Mouse (Mus musculus): Measurements from ENCODE around the gene B4galnt1. TPM values are rescaled to one million over a fixed set of nuclear protein-coding genes. Genes with fewer than 3 reads are reported as not detected.

B4galnt1 gene
- polyA plus RNA-seq, 1 experiment from 2014 or later, result 27.7 TPM

DNA sequence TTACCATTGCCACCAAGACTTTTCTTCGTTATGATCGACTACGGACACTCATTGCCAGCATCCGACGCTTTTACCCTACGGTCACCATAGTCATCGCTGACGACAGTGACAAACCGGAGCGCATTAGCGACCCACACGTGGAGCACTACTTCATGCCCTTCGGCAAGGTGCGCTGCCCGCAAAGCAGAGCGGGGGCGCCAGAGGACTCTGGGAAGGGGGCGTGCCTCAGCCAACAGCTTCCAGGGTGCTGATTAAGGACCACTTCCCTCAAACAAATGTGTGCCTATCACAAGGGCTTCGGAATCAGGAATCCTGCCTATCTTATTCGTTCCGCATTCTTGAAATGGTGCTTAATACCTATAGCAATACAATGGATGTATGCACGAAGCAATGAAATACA is 5.0 kb downstream of the B4galnt1 start:
- Histone ChIP-seq H3K27me3 (ENCODE audit: control insufficient read depth, insufficient read depth, low read length) (peaks cover 38% of the 10 kb centered on the region), H3K4me2 (replicated peaks; ENCODE audit: low read depth, low read length) (peak overlapping the region; percentile 67), H3K4me3 (ENCODE audit: low read depth, low read length) (peak overlapping the region; percentile 27; the same call in 1 of the 2 replicates), H3K36me3 (ENCODE audit: control insufficient read depth, insufficient read depth, low read length) (no peaks in the 10 kb centered on the region), H3K9me3 (ENCODE audit: control insufficient read depth, low read depth, low read length) (no peaks in the 10 kb centered on the region), H3K9ac (replicated peaks; ENCODE audit: low read depth, low read length) (no peak overlapping the region), H3K27ac (ENCODE audit: low read length) (no peak overlapping the region), H3K4me1 (ENCODE audit: control insufficient read depth, insufficient read depth, low read length) (peaks cover 9% of the 10 kb centered on the region)
- WGBS, result 3% methylated on average over 22 of the region's 22 CpGs
- no peak for ATAC-seq (ENCODE audit: insufficient number of reproducible peaks, insufficient read depth, low FRiP score, low read depth)

DNA sequence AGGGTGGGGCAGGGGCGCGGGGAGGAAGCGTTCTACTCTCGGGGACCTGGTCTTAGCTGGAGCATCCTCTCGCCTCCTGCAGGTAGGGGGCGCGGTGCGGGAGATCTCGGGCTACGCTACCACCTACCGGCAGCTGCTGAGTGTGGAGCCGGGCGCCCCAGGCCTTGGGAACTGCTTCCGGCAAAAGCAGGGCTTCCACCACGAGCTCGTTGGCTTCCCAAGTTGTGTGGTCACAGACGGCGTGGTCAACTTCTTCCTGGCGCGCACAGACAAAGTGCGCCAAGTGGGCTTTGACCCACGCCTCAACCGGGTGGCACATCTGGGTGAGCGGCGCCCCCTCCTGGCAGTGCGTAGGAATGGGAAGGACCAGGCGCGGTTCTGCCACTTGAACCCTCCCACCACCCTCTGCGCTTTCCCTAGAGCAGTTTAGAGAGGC is 5.8 kb downstream of the B4galnt1 start:
- ATAC-seq (ENCODE audit: insufficient number of reproducible peaks, insufficient read depth, low FRiP score, low read depth), result peak; percentile 70
- under 1% methylated on average over 29 of the region's 29 CpGs for whole genome bisulfite sequencing
- Histone ChIP-seq H3K27me3 (ENCODE audit: control insufficient read depth, insufficient read depth, low read length) (peaks cover 38% of the 10 kb centered on the region), H3K27ac (ENCODE audit: low read length) (no peak overlapping the region), H3K4me2 (replicated peaks; ENCODE audit: low read depth, low read length) (peak overlapping the region; percentile 67), H3K4me3 (ENCODE audit: low read depth, low read length) (peak overlapping the region; percentile 27), H3K9ac (replicated peaks; ENCODE audit: low read depth, low read length) (no peak overlapping the region), H3K4me1 (ENCODE audit: control insufficient read depth, insufficient read depth, low read length) (peaks cover 9% of the 10 kb centered on the region), H3K9me3 (ENCODE audit: control insufficient read depth, low read depth, low read length) (no peaks in the 10 kb centered on the region), H3K36me3 (ENCODE audit: control insufficient read depth, insufficient read depth, low read length) (no peaks in the 10 kb centered on the region)

DNA sequence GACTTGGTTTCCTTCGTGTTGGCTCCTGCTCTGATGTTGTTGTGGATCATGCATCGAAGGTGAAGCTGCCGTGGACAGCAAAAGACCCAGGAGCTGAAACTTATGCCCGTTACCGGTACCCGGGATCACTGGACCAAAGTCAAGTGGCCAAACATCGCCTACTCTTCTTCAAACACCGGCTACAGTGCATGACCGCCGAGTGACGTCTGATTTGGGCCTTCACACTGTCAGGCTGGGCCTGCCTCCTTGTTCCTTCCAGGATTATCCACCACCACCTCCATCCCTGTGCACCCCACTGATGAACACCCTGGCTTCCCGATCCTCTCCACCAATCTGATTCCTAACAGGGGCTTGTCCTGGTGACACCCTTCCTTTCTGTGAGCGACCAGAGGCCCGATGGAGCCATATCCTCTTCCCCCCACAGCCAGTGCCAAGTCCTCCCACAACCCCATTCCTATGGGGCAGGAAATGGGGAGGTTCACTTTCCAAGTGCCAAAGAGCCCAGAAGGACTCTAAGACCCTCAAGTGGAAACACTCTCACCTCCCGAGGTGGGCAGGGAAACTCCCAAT is 6.7 kb downstream of the B4galnt1 start:
- Histone ChIP-seq H3K4me2 (replicated peaks; ENCODE audit: low read depth, low read length) (no peak overlapping the region), H3K4me3 (ENCODE audit: low read depth, low read length) (no peak overlapping the region), H3K27ac (ENCODE audit: low read length) (no peak overlapping the region), H3K4me1 (ENCODE audit: control insufficient read depth, insufficient read depth, low read length) (peaks cover 9% of the 10 kb centered on the region), H3K36me3 (ENCODE audit: control insufficient read depth, insufficient read depth, low read length) (no peaks in the 10 kb centered on the region), H3K27me3 (ENCODE audit: control insufficient read depth, insufficient read depth, low read length) (peaks cover 32% of the 10 kb centered on the region), H3K9me3 (ENCODE audit: control insufficient read depth, low read depth, low read length) (no peaks in the 10 kb centered on the region), H3K9ac (replicated peaks; ENCODE audit: low read depth, low read length) (no peak overlapping the region)
- WGBS, result 84% methylated on average over 15 of the region's 15 CpGs
- no peak for ATAC-seq (ENCODE audit: insufficient number of reproducible peaks, insufficient read depth, low FRiP score, low read depth)

GRCm38 (mm10) chr10:127173148-127174065 is 8.4 kb downstream of the B4galnt1 start:
- ATAC-seq (ENCODE audit: insufficient number of reproducible peaks, insufficient read depth, low FRiP score, low read depth), result no peak
- WGBS, result 86% methylated on average over 16 of the region's 16 CpGs

GRCm38 (mm10) chr10:127174170-127174569 is 9.1 kb downstream of the B4galnt1 start:
- Histone ChIP-seq H3K9ac (replicated peaks; ENCODE audit: low read depth, low read length) (no peak overlapping the region), H3K9me3 (ENCODE audit: control insufficient read depth, low read depth, low read length) (no peaks in the 10 kb centered on the region), H3K4me1 (ENCODE audit: control insufficient read depth, insufficient read depth, low read length) (peaks cover 21% of the 10 kb centered on the region), H3K27ac (ENCODE audit: low read length) (no peak overlapping the region), H3K27me3 (ENCODE audit: control insufficient read depth, insufficient read depth, low read length) (peaks cover 26% of the 10 kb centered on the region), H3K4me2 (replicated peaks; ENCODE audit: low read depth, low read length) (no peak overlapping the region), H3K36me3 (ENCODE audit: control insufficient read depth, insufficient read depth, low read length) (no peaks in the 10 kb centered on the region), H3K4me3 (ENCODE audit: low read depth, low read length) (no peak overlapping the region)
- WGBS, result 84% methylated on average over 7 of the region's 7 CpGs
- no peak for ATAC-seq (ENCODE audit: insufficient number of reproducible peaks, insufficient read depth, low FRiP score, low read depth)

More at GRCm38 (mm10) chr10:127173148-127174065, 8.4 kb downstream of the B4galnt1 start:
- no peak overlapping the region for H3K27ac ChIP-seq (ENCODE audit: low read length)
- H3K9ac ChIP-seq (replicated peaks; ENCODE audit: low read depth, low read length), result no peak overlapping the region
- peaks cover 23% of the 10 kb centered on the region for H3K27me3 ChIP-seq (ENCODE audit: control insufficient read depth, insufficient read depth, low read length)
- H3K9me3 ChIP-seq (ENCODE audit: control insufficient read depth, low read depth, low read length), result no peaks in the 10 kb centered on the region
- no peaks in the 10 kb centered on the region for H3K36me3 ChIP-seq (ENCODE audit: control insufficient read depth, insufficient read depth, low read length)
- no peak overlapping the region for H3K4me2 ChIP-seq (replicated peaks; ENCODE audit: low read depth, low read length)
- peaks cover 17% of the 10 kb centered on the region for H3K4me1 ChIP-seq (ENCODE audit: control insufficient read depth, insufficient read depth, low read length)
- no peak overlapping the region for H3K4me3 ChIP-seq (ENCODE audit: low read depth, low read length)

GRCm38 (mm10) chr10:127176228-127176627 is 11.2 kb downstream of the B4galnt1 start:
- Histone ChIP-seq H3K36me3 (ENCODE audit: control insufficient read depth, insufficient read depth, low read length) (no peaks in the 10 kb centered on the region), H3K4me1 (ENCODE audit: control insufficient read depth, insufficient read depth, low read length) (peaks cover 19% of the 10 kb centered on the region; the same call in 1 of the 2 replicates), H3K4me3 (ENCODE audit: low read depth, low read length) (no peak overlapping the region), H3K9me3 (ENCODE audit: control insufficient read depth, low read depth, low read length) (no peaks in the 10 kb centered on the region), H3K27ac (ENCODE audit: low read length) (no peak overlapping the region), H3K4me2 (replicated peaks; ENCODE audit: low read depth, low read length) (no peak overlapping the region), H3K27me3 (ENCODE audit: control insufficient read depth, insufficient read depth, low read length) (peaks cover 22% of the 10 kb centered on the region), H3K9ac (replicated peaks; ENCODE audit: low read depth, low read length) (no peak overlapping the region)
- no peak for ATAC-seq (ENCODE audit: insufficient number of reproducible peaks, insufficient read depth, low FRiP score, low read depth)
- WGBS, result 39% methylated on average over 3 of the region's 3 CpGs

- Histone ChIP-seq H3K4me2 (replicated peaks; ENCODE audit: low read depth, low read length) (no peak overlapping the region), H3K36me3 (ENCODE audit: control insufficient read depth, insufficient read depth, low read length) (no peaks in the 10 kb centered on the region), H3K9ac (replicated peaks; ENCODE audit: low read depth, low read length) (no peak overlapping the region), H3K27me3 (ENCODE audit: control insufficient read depth, insufficient read depth, low read length) (peaks cover 22% of the 10 kb centered on the region), H3K4me3 (ENCODE audit: low read depth, low read length) (no peak overlapping the region), H3K27ac (ENCODE audit: low read length) (no peak overlapping the region), H3K9me3 (ENCODE audit: control insufficient read depth, low read depth, low read length) (no peaks in the 10 kb centered on the region), H3K4me1 (ENCODE audit: control insufficient read depth, insufficient read depth, low read length) (peaks cover 19% of the 10 kb centered on the region; the same call in 1 of the 2 replicates)
- ATAC-seq (ENCODE audit: insufficient number of reproducible peaks, insufficient read depth, low FRiP score, low read depth), result no peak
- WGBS, result 10% methylated on average over 7 of the region's 7 CpGs
Observed at GRCm38 (mm10) chr10:127176756-127177155, 11.7 kb downstream of the B4galnt1 start.

- ATAC-seq (ENCODE audit: insufficient number of reproducible peaks, insufficient read depth, low FRiP score, low read depth), result no peak
- H3K9ac ChIP-seq (replicated peaks; ENCODE audit: low read depth, low read length), result no peak overlapping the region
- peaks cover 22% of the 10 kb centered on the region for H3K27me3 ChIP-seq (ENCODE audit: control insufficient read depth, insufficient read depth, low read length)
- no peak overlapping the region for H3K4me3 ChIP-seq (ENCODE audit: low read depth, low read length)
- 22% methylated on average over 9 of the region's 9 CpGs for WGBS
- peak overlapping the region; percentile 46; the same call in 1 of the 2 replicates for H3K4me2 ChIP-seq (replicated peaks; ENCODE audit: low read depth, low read length)
- peaks cover 19% of the 10 kb centered on the region; the same call in 1 of the 2 replicates for H3K4me1 ChIP-seq (ENCODE audit: control insufficient read depth, insufficient read depth, low read length)
- no peaks in the 10 kb centered on the region for H3K9me3 ChIP-seq (ENCODE audit: control insufficient read depth, low read depth, low read length)
- no peaks in the 10 kb centered on the region; the same call in 1 of the 2 replicates for H3K36me3 ChIP-seq (ENCODE audit: control insufficient read depth, insufficient read depth, low read length)
- H3K27ac ChIP-seq (ENCODE audit: low read length), result no peak overlapping the region
Observed at GRCm38 (mm10) chr10:127177235-127177634, 12.2 kb downstream of the B4galnt1 start.

Measured in stomach, embryonic 14.5 days (tissue).